9 mouse cellular contexts compared by ENCODE assay signal in the genomic region with DNA sequence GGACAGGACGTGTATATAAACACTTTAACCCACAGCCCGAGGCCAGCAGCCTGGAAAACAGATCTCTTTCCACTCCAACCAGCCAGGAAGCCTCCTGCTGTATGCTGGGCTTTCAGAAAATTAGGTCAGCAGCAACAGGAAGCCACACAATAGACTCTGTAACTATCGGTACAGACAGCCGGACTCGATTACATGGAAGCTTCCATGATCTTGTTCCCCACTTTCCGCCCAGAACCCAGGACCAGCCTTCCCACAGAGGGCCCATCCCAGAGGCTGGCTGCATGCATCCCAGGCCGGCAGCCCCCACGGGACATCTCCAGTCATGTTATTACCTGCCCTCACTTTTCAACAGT. TPM values are rescaled to one million over a fixed set of nuclear protein-coding genes. Genes with fewer than 3 reads are reported as not detected.
DNase-seq lines count a peak whose midpoint lies in the region; ATAC-seq lines count a peak whose summit lies in the region.
"Had no signal": no experiment of that assay in that cellular context is flagged by ENCODE, and none has a peak within 500 bp of the region (broad histone marks: within the 10 kb centered on the region; RNA-seq: fewer than 3 reads in every experiment).

No protein-coding gene starts in this region.

- 59% methylated on average over 8 of the region's 8 CpGs for WGBS in heart, embryonic 10.5 days
- WGBS in forebrain, embryonic 14.5 days: 46% methylated on average over 8 of the region's 8 CpGs
- WGBS in intestine, embryonic 16.5 days: 52% methylated on average over 8 of the region's 8 CpGs
- 53% methylated on average over 8 of the region's 8 CpGs for WGBS in stomach, embryonic 14.5 days

- no peaks in the 10 kb centered on the region for H3K27me3 ChIP-seq in heart, embryonic 10.5 days (ENCODE audit: insufficient read depth, poor library complexity, severe bottlenecking)
- no peaks in the 10 kb centered on the region for H3K27me3 ChIP-seq in forebrain, embryonic 14.5 days (replicated peaks; ENCODE audit: control insufficient read depth, insufficient read depth, low read length)
- H3K27me3 ChIP-seq in intestine, embryonic 16.5 days (replicated peaks; ENCODE audit: control insufficient read depth, insufficient read depth, low read length): no peaks in the 10 kb centered on the region
- no peaks in the 10 kb centered on the region for H3K27me3 ChIP-seq in stomach, embryonic 14.5 days (ENCODE audit: control insufficient read depth, insufficient read depth, low read length)
- H3K27me3 ChIP-seq: neural tube, embryonic 12.5 days had no signal

- no peak overlapping the region for H3K4me3 ChIP-seq in heart, embryonic 10.5 days
- H3K4me3 ChIP-seq in forebrain, embryonic 14.5 days (ENCODE audit: low read depth, low read length): no peak overlapping the region
- H3K4me3 ChIP-seq in intestine, embryonic 16.5 days (ENCODE audit: low read length): no peak overlapping the region
- no peak overlapping the region for H3K4me3 ChIP-seq in stomach, embryonic 14.5 days (ENCODE audit: low read depth, low read length)
- H3K4me3 ChIP-seq: neural tube, embryonic 12.5 days had no signal

- DNase-seq in heart, adult 11 months: peak; percentile 96
- DNase-seq in heart, embryonic 10.5 days (ENCODE audit: low spot score): no peak
- no peak for DNase-seq in forebrain, embryonic 14.5 days (ENCODE audit: low spot score)
- DNase-seq in urinary bladder, adult 18-20 months (ENCODE audit: low spot score in 2 of 2): no peak
- no peak for DNase-seq in ovary, postnatal 36 days (ENCODE audit: low spot score)
- DNase-seq in adrenal gland, adult 18-20 months (ENCODE audit: low spot score in 2 of 2): no peak

- H3K4me1 ChIP-seq in heart, embryonic 10.5 days: no peaks in the 10 kb centered on the region
- H3K4me1 ChIP-seq in forebrain, embryonic 14.5 days (ENCODE audit: control insufficient read depth, insufficient read depth, low read length): peaks cover 17% of the 10 kb centered on the region
- 0 out of 2 replicates have a peak, but pooled peaks cover 3% of the 10 kb centered on the region for H3K4me1 ChIP-seq in intestine, embryonic 16.5 days (ENCODE audit: control insufficient read depth, insufficient read depth, low read length)
- H3K4me1 ChIP-seq in stomach, embryonic 14.5 days (ENCODE audit: control insufficient read depth, insufficient read depth, low read length): peaks cover 4% of the 10 kb centered on the region; the same call in 1 of the 2 replicates

- ATAC-seq in forebrain, embryonic 14.5 days: peak; percentile 25
- ATAC-seq in intestine, embryonic 16.5 days: 0 out of 2 replicates have a peak, but pooled peaks have one; percentile 21
- ATAC-seq in stomach, embryonic 14.5 days (ENCODE audit: insufficient number of reproducible peaks, insufficient read depth, low FRiP score, low read depth): 0 out of 2 replicates have a peak, but pooled peaks have one; percentile 28

- peaks cover 8% of the 10 kb centered on the region; the same call in 1 of the 2 replicates for H3K9me3 ChIP-seq in heart, embryonic 10.5 days
- peaks cover 4% of the 10 kb centered on the region; the same call in 1 of the 2 replicates for H3K9me3 ChIP-seq in forebrain, embryonic 14.5 days (replicated peaks; ENCODE audit: control insufficient read depth, low read length)
- H3K9me3 ChIP-seq in intestine, embryonic 16.5 days (ENCODE audit: control insufficient read depth, low read length): peaks cover 7% of the 10 kb centered on the region; the same call in 1 of the 2 replicates
- H3K9me3 ChIP-seq in stomach, embryonic 14.5 days (ENCODE audit: control insufficient read depth, low read depth, low read length): peaks cover 4% of the 10 kb centered on the region; the same call in 1 of the 2 replicates

- no peaks in the 10 kb centered on the region for H3K36me3 ChIP-seq in heart, embryonic 10.5 days
- H3K36me3 ChIP-seq in forebrain, embryonic 14.5 days (ENCODE audit: control insufficient read depth, insufficient read depth, low read length): no peaks in the 10 kb centered on the region
- no peaks in the 10 kb centered on the region for H3K36me3 ChIP-seq in intestine, embryonic 16.5 days (ENCODE audit: control insufficient read depth, insufficient read depth, low read length)
- H3K36me3 ChIP-seq in stomach, embryonic 14.5 days (ENCODE audit: control insufficient read depth, insufficient read depth, low read length): no peaks in the 10 kb centered on the region
- H3K36me3 ChIP-seq: neural tube, embryonic 12.5 days had no signal

- H3K9ac ChIP-seq in forebrain, embryonic 14.5 days (ENCODE audit: low read length): peak overlapping the region; percentile 29; the same call in 1 of the 2 replicates
- H3K9ac ChIP-seq in intestine, embryonic 16.5 days (ENCODE audit: low read depth, low read length): no peak overlapping the region
- no peak overlapping the region for H3K9ac ChIP-seq in stomach, embryonic 14.5 days (replicated peaks; ENCODE audit: low read depth, low read length)
- H3K9ac ChIP-seq: neural tube, embryonic 12.5 days had no signal

- H3K27ac ChIP-seq in heart, embryonic 10.5 days: no peak overlapping the region
- H3K27ac ChIP-seq in forebrain, embryonic 14.5 days (ENCODE audit: low read depth, low read length): peak overlapping the region; percentile 74
- H3K27ac ChIP-seq in intestine, embryonic 16.5 days (ENCODE audit: low read length): peak overlapping the region; percentile 65
- H3K27ac ChIP-seq in stomach, embryonic 14.5 days (ENCODE audit: low read length): peak overlapping the region; percentile 59; the same call in 1 of the 2 replicates
- H3K27ac ChIP-seq: neural tube, embryonic 12.5 days had no signal

- H3K4me2 ChIP-seq in forebrain, embryonic 14.5 days (ENCODE audit: low read length): no peak overlapping the region
- H3K4me2 ChIP-seq in intestine, embryonic 16.5 days (ENCODE audit: low read depth, low read length): no peak overlapping the region
- no peak overlapping the region for H3K4me2 ChIP-seq in stomach, embryonic 14.5 days (replicated peaks; ENCODE audit: low read depth, low read length)
- H3K4me2 ChIP-seq: neural tube, embryonic 12.5 days had no signal

RNA-seq across cellular contexts. Expression of gene A530016L24Rik, which starts 39.4 kb away (rescaled TPM):
- 5.6 and 12.4 TPM in 2 replicates for polyA plus RNA-seq in heart, embryonic 10.5 days (2016; fragmentation: Nextera tagmentation; extraction: Ambion mirVana)
- 0.09 and 0.12 TPM in 2 replicates for polyA plus RNA-seq in forebrain, embryonic 14.5 days (2014; fragmentation: Nextera tagmentation; extraction: Ambion mirVana)
- 0.10 and 0.18 TPM in 2 replicates for polyA plus RNA-seq in intestine, embryonic 16.5 days (2015; fragmentation: Nextera tagmentation; extraction: Ambion mirVana)
- 0.27 and 0.30 TPM in 2 replicates for polyA plus RNA-seq in stomach, embryonic 14.5 days (2014; fragmentation: Nextera tagmentation; extraction: Ambion mirVana)
- 100 to 1,000 TPM in 1 of 2 experiments, 10 to 100 TPM in 1; 25.0 to 131 TPM for total RNA-seq in adrenal gland, adult 18-20 months (2021)
